Mouse (Mus musculus) testis, adult 2 months (tissue): Measurements from ENCODE around the gene Arhgef17.

Source experiments
- CTCF ChIP-seq: fragments of 200-500 bp; IDR thresholded peaks from 2 replicates; pipeline ENCODE4 v1.5.1; 2012; ENCODE audit warnings: low read depth, mild to moderate bottlenecking, inconsistent platforms, low read length, moderate library complexity; ENCODE audit not compliant: control insufficient read depth, insufficient read depth, insufficient replicate concordance
- POLR2A ChIP-seq: fragments of 200-500 bp; IDR thresholded peaks from 2 replicates; pipeline ENCODE4 v1.6.1; 2012; ENCODE audit warnings: low read depth, mild to moderate bottlenecking, inconsistent platforms, low read length, moderate library complexity; ENCODE audit not compliant: control insufficient read depth

GRCm38 (mm10) chr7:100958426-100958825 is 26.5 kb upstream of the Arhgef17 start:
- TF ChIP-seq POLR2A (no peak), CTCF (no peak)
